Mouse (Mus musculus) liver, embryonic 14.5 days (tissue): ENCODE measurements around the gene Fcna. TPM values are rescaled to one million over a fixed set of nuclear protein-coding genes. Genes with fewer than 3 reads are reported as not detected.

ENCODE experiments used
- ATAC-seq: fragments of 200-750 bp; cut with Nextera tagmentation; 2 replicates; pipeline ENCODE4 v1.8.0; 2017; ENCODE audit warnings: moderate number of reproducible peaks, mild to moderate bottlenecking, moderate library complexity; ENCODE audit not compliant: insufficient read depth
- DNase-seq, 3 experiments: peaks; one replicate each; pipeline ENCODE4 v3.0.0-alpha.2; 2012 to 2013; ENCODE audit warnings: low read depth in 3 of 3, low spot score in 3 of 3
- H3K27ac ChIP-seq: fragments of 300-500 bp; sonication (generic); 2 replicates; pipeline ENCODE4 v1.5.1; 2014; ENCODE audit warnings: moderate library complexity, mild to moderate bottlenecking, control low read depth, inconsistent platforms
- H3K27me3 ChIP-seq: fragments of 300-500 bp; sonication (generic); 2 replicates; pipeline ENCODE4 v1.6.1; 2014; ENCODE audit warnings: mild to moderate bottlenecking, low read length, moderate library complexity; ENCODE audit not compliant: control insufficient read depth, insufficient read depth
- H3K36me3 ChIP-seq: fragments of 300-500 bp; sonication (generic); replicated peaks from 2 replicates; pipeline ENCODE4 v1.6.1; 2014; ENCODE audit warnings: low read depth; ENCODE audit not compliant: control insufficient read depth, insufficient read depth
- H3K4me1 ChIP-seq, 2 experiments: fragments of 200-500 bp in 1 of 2; fragments of 300-500 bp in 1 of 2; sonication (generic) in 1 of 2; replicated peaks; 2 replicates each; pipeline ENCODE4 v1.6.1; 2012 to 2014; ENCODE audit warnings: antibody characterized with exemption in 1 of 2, inconsistent platforms in 1 of 2, low read length in 1 of 2; ENCODE audit not compliant: control insufficient read depth in 2 of 2, insufficient read depth in 2 of 2
- H3K4me2 ChIP-seq: fragments of 300-500 bp; sonication (generic); 2 replicates; pipeline ENCODE4 v1.6.1; 2014; ENCODE audit warnings: low read depth, mild to moderate bottlenecking, control low read depth, moderate library complexity
- H3K4me3 ChIP-seq, 2 experiments: fragments of 200-500 bp in 1 of 2; fragments of 300-500 bp in 1 of 2; sonication (generic) in 1 of 2; 2 replicates each; pipeline ENCODE4 v1.5.1; 2012 to 2014; ENCODE audit warnings: low read depth in 2 of 2, low read length in 2 of 2, mild to moderate bottlenecking in 2 of 2, control low read depth in 1 of 2, inconsistent platforms in 1 of 2, moderate library complexity in 1 of 2; ENCODE audit not compliant: insufficient read depth in 1 of 2
- H3K9ac ChIP-seq: fragments of 300-500 bp; sonication (generic); replicated peaks from 2 replicates; pipeline ENCODE4 v1.6.1; 2014; ENCODE audit warnings: mild to moderate bottlenecking, control low read depth, moderate library complexity
- H3K9me3 ChIP-seq: fragments of 300-500 bp; sonication (generic); 2 replicates; pipeline ENCODE4 v1.6.1; 2016; ENCODE audit warnings: low read length, mixed read lengths; ENCODE audit not compliant: control insufficient read depth
- CTCF ChIP-seq: IDR thresholded peaks from 2 replicates; pipeline ENCODE4 v1.5.1; 2016; ENCODE audit warnings: antibody characterized with exemption, low read depth, control low read depth
- EP300 ChIP-seq: IDR thresholded peaks from 2 replicates; pipeline ENCODE4 v1.6.1; 2016; ENCODE audit warnings: antibody characterized with exemption, low read depth
- WGBS: fragments of 180-500 bp; shearing (Covaris S2); extraction: QIAGEN DNeasy Blood & Tissue Kit; methylation state at CpG from one replicate; pipeline ENCODE4 v1.1.7; 2014; ENCODE audit not compliant: insufficient replicate concordance; 5-methylcytosine and 5-hydroxymethylcytosine counted together
- polyA plus RNA-seq, 2 experiments: library from polyadenylated mRNA; depleted of rRNA in 1 of 2; stranded (reverse) in 1 of 2; unstranded in 1 of 2; fragments of >200 nt; fragmentation: Nextera tagmentation in 1 of 2; extraction: Ambion mirVana in 1 of 2; gene quantifications; 2 replicates each; pipeline versions ENCODE4 v1.2.1 to v1.2.3; 2012 to 2014

Fcna gene
- polyA plus RNA-seq, 2 experiments: 23.4 to 47.1 TPM

DNA sequence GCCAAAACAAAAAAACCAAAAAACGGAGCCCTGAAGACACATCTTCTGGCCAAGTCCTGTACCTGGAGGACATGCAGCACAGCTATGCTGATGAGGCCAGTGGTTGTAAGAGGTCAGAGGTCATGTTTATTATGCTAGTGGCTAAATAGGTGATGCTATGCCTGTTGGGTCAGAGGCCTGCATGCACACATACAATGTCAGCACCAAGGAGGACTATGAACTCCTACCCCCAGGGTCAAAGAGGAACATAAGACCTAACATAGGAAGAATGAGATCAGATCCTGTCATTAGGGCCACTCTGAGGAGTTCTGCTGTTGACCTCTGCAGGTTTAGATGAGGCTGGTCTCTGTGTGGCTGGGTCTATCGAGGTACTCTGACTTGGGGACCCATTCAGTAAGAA is 27.8 kb downstream of the Fcna start:
- WGBS: 72% methylated on average over 2 of the region's 2 CpGs
- Histone ChIP-seq H3K27ac (no peak overlapping the region), H3K9ac (no peak overlapping the region), H3K4me1 (no peaks in the 10 kb centered on the region; a peak in 1 of 4 replicates), H3K4me3 (no peak overlapping the region), H3K4me2 (no peak overlapping the region), H3K9me3 (no peaks in the 10 kb centered on the region), H3K27me3 (no peaks in the 10 kb centered on the region), H3K36me3 (peaks cover 55% of the 10 kb centered on the region)
- TF ChIP-seq EP300 (no peak), CTCF (no peak)
- ATAC-seq (peak; percentile 57; the same call in 1 of the 2 replicates), DNase-seq (no peak)

- no peak for TF ChIP-seq CTCF
- TF ChIP-seq EP300: no peak
- Histone ChIP-seq H3K36me3 (peaks cover 58% of the 10 kb centered on the region), H3K9ac (no peak overlapping the region), H3K4me3 (no peak overlapping the region), H3K4me1 (no peaks in the 10 kb centered on the region; a peak in 1 of 4 replicates), H3K9me3 (no peaks in the 10 kb centered on the region), H3K4me2 (no peak overlapping the region), H3K27me3 (no peaks in the 10 kb centered on the region), H3K27ac (no peak overlapping the region)
- DNase-seq (no peak), ATAC-seq (no peak)
- WGBS: 85% methylated on average over 1 of the region's 1 CpGs
Observed at GRCm38 (mm10) chr2:25598749-25599148, 29.1 kb downstream of the Fcna start.

- Histone ChIP-seq H3K4me2 (no peak overlapping the region), H3K36me3 (peaks cover 63% of the 10 kb centered on the region), H3K27me3 (no peaks in the 10 kb centered on the region), H3K9ac (no peak overlapping the region), H3K4me1 (no peaks in the 10 kb centered on the region; a peak in 1 of 4 replicates), H3K4me3 (no peak overlapping the region), H3K27ac (no peak overlapping the region), H3K9me3 (no peaks in the 10 kb centered on the region)
- no peak for DNase-seq
- TF ChIP-seq EP300 (no peak), CTCF (no peak)
- 85% methylated on average over 5 of the region's 5 CpGs for whole genome bisulfite sequencing
- no peak for ATAC-seq
Observed at GRCm38 (mm10) chr2:25596765-25597510, 30.9 kb downstream of the Fcna start.

DNA sequence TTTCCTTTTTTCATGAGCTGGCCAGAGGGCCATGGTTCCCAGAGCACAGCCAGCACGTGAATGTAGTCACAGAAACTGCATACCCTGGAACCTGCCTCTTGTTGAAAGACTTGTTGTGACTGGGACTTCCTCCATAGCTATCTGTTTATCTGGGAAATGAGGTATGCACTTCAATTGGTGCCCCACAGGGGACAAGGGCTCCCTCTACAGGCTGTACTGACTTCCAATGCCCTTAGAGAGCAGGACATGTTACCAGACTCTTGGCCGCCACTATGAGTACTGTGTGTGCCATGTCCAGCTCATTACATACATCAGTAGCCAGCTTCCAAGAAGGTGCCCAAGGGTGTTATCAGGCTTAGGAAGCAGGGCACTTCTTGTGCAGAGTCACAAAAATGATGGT is 36.0 kb downstream of the Fcna start:
- Histone ChIP-seq H3K9ac (no peak overlapping the region), H3K36me3 (peaks cover 23% of the 10 kb centered on the region), H3K4me3 (no peak overlapping the region), H3K27me3 (no peaks in the 10 kb centered on the region), H3K27ac (no peak overlapping the region), H3K9me3 (no peaks in the 10 kb centered on the region), H3K4me2 (no peak overlapping the region), H3K4me1 (no peaks in the 10 kb centered on the region)
- 61% methylated on average over 2 of the region's 2 CpGs for WGBS
- TF ChIP-seq EP300 (no peak), CTCF (peak; percentile 82)
- ATAC-seq: no peak
- DNase-seq: no peak

DNA sequence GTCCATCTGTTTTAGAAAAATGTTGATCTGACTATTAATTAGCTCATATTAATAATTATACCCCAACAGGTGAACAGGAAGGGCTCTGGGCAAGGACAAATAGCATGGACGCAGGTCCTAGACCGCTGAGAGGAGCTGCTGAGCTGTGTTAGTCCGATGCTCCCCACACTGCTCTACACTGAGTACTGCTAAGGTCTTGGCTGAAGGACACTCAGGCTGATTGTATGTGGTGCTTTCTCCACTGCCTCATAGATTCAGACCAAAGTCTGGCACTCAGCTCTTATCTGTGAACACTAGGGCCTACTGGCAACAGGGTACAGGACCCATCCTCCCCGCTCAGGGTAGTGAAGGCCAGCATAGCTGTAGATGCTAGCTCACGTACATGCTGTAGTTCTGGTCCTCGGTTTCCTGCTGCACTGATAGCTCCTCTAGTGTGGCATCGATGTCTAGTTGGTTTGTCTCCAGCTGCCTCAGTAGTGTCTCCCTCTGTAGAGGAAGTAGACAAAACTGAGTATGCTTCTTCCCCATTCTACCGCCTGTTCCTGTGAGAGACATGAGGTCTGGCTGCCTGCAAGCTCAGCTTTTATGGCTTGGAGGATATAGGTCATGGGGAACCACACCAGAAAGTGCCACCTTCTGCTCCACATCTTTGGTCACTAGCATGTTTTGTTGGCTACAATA is 39.5 kb downstream of the Fcna start:
- no peaks in the 10 kb centered on the region for H3K27me3 ChIP-seq
- H3K9ac ChIP-seq: no peak overlapping the region
- TF ChIP-seq CTCF (no peak), EP300 (no peak)
- peaks cover 14% of the 10 kb centered on the region for H3K36me3 ChIP-seq
- no peak overlapping the region for H3K4me3 ChIP-seq
- DNase-seq (no peak), ATAC-seq (no peak)
- H3K4me1 ChIP-seq: no peaks in the 10 kb centered on the region
- no peak overlapping the region for H3K27ac ChIP-seq
- no peaks in the 10 kb centered on the region for H3K9me3 ChIP-seq
- WGBS: 70% methylated on average over 8 of the region's 8 CpGs
- H3K4me2 ChIP-seq: no peak overlapping the region
